Mouse (Mus musculus): Measurements from ENCODE around the gene Acot7.

Gene Acot7

DNA sequence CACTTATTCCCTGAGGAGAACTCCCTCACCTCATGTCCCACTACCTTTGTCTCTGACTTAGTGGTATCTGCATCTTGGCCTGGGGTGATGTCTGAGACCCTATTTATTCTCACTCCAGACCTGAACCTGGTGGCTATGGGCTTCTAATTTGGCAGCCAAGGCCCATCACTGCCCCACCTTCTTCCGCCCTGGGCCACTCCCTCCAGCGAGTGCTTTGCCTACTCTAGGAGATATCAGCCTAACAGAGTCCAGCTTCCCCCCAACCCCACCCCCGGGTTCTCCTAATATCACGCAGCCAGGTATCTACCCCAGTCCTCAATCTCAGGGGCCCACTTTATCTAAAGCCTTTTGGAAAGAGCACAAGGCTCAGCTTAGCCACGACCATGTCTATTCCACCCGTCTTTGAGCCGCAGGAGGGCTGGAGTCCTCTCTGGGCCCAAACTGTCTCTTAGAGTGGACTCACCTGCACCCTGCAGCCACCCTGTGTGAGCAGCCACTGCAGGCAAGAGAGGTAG is 26.4 kb upstream of the Acot7 start:
- DNase-seq (ENCODE audit: low spot score in 2 of 2): no peak

DNA sequence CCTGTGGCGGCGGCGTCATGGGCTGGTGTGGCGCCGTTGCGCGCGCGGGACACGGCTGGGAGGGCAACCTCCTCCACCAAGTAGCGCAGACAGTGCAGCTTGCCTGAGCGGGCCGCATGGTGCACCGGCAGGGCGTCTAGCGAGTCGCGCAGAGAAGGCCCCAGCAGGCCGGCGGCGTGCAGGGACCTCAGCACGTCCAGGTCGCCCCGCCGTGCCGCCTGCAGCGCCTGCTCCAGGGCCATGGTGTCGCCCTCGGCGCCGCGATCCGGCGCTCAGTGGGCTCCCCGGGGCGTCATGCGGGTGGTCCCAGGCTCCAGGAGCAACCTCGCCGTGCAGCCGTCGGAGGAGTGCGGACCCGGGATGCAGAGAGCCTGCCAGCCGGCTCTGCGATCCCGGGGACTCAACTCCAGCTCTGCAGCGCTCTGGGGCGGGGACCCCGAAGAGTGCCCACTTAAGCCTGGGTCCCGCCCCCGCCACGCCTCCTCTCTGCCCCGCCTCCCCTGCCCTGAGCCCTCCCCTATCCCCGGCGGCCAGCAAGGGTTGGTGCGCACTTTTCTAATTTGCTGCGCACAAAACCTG is 25.9 kb upstream of the Acot7 start, which contains the start of gene Espn:
Gene Espn, minus strand, starts transcription at position 406 of the 579 bp plus-strand sequence.
- peak; percentile 57 to 77 for DNase-seq (ENCODE audit: low spot score in 2 of 2)

DNA sequence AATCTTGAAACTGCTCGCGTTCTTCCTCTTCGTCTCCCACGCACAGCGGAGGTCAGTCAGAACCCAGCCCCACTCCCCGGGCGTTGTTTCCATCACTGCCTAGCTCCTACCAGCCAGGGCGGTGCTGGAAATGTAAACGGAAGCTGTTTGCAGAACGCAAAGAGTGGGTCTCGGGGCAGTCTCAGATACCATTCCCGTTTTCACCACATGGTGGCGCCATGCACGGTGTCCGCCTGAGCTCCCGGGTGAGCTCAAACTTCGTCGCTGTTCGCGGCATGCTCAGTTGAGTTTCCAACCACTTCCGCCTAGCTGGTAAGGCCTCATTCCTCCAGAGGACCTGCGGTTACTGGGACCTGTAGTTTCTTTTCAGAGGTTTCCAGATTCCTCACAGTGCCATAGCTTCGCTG is 24.2 kb upstream of the Acot7 start:
- peak; percentile 88 to 96 for DNase-seq (ENCODE audit: low spot score in 2 of 2)

DNA sequence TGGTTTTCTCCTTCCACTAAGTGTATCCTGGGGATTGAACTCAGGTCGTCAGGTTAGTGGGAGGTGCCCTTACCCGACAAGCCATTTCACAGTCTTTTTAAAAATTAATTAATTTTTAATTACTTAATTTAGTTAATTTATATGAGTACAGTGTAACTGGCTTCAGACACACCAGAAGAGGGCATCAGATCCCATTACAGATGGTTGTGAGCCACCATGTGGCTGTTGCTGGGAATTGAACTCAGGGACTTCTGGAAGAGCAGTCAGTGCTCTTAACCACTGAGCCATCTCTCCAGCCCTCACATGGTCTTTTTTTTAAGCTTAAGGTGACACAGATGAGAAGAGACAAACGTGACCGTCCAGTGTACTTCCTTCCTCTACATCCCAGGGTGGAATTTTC is 22.9 kb upstream of the Acot7 start:
- no peak for DNase-seq (ENCODE audit: low spot score in 2 of 2)

GRCm38 (mm10) chr4:152157779-152158584 is 20.0 kb upstream of the Acot7 start:
- peak; percentile 58 to 82 for DNase-seq (ENCODE audit: low spot score in 2 of 2)

- DNase-seq (ENCODE audit: low spot score in 2 of 2): no peak
Measured at GRCm38 (mm10) chr4:152158585-152159284, 19.2 kb upstream of the Acot7 start, which contains the start of gene Hes2. Hes2 (plus strand) TSS chr4:152158867.

GRCm38 (mm10) chr4:152159285-152159678 is 18.7 kb upstream of the Acot7 start:
- no peak for DNase-seq (ENCODE audit: low spot score in 2 of 2)

- DNase-seq (ENCODE audit: low spot score in 2 of 2): no peak
Measured at GRCm38 (mm10) chr4:152160748-152161147, 17.2 kb upstream of the Acot7 start.

DNA sequence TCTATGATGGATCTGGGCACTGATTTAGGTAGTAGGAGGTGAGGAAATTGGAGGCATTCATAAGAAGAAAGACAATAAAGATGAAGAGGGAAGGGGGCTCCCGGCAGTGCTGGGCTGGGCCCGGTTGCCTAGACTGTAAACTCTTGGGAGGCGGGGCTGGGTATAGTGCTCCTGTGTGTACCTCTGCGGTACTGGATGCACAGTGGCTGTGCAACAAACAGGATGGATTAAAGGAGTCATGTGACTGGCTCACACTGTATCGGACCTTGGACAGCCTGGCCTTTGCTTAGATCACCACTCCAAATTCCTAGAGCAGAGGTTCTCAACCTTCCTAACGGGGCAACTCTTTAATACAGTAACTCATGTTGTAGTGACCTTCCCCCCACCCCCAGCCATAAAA is 16.3 kb upstream of the Acot7 start:
- DNase-seq (ENCODE audit: low spot score in 2 of 2): no peak

DNA sequence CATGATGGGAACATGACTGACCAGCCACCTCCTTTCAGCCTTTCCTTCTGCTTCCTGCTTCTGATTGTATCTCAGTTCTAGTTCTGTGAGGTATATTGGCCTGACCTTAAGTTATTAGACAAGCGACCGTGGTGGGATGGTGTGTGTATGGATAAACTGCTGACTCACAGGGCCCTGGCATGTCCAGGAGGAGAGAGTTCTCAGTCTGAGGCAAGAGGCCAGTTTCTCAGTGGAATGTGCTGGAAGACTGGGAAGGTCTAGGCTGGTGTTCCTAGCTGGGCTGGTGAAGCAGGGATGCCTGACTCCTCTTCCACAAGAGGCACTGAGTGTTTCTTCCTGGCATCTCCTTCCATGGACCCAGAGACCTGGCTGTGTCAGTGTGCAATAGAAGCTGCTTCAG is 15.2 kb upstream of the Acot7 start:
- no peak for DNase-seq (ENCODE audit: low spot score in 2 of 2)

DNA sequence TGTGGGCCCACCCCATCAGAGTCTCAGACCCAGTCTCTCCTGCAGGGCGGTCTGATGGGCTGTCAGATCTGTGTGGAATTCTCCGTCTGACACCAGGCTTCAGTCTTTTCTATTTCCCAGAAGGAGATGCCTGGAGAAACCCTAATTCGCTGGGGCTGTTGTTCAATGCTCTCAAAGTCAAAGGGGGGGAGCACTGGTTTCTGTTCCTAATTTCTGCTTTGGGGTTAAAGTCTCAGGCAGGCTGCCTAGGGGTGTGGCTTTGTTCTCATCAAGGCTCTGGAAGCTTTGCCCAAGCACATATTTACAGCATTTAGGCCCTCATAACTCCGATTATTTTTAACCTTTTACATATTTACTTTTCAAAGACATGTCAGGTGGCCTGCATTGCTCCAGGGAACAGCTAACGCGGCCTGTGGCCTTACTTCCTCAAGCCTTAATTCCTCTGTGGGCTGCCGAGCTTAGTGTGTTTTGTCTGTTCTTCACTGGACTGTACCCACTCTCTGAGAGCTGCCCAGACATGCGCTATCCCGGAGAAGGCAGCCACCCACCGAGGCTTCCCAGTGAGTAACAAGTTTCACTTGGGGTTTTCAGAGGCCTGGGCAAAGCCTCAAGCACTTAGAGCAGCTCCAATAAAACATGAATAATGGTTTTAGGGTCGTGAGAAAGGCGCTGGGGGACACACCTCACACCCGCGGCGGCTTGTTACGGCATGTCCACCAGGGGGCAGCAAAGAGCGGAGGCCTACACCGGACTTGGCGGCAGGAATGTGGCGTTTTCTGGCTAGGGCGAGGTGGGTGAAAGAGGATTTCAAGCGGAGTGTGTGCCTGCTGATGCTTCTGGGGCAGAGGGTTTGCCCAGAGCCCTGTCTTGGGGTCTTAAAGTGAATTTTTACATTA is 12.7 kb upstream of the Acot7 start:
- peak; percentile 71 to 92 for DNase-seq (ENCODE audit: low spot score in 2 of 2)

DNA sequence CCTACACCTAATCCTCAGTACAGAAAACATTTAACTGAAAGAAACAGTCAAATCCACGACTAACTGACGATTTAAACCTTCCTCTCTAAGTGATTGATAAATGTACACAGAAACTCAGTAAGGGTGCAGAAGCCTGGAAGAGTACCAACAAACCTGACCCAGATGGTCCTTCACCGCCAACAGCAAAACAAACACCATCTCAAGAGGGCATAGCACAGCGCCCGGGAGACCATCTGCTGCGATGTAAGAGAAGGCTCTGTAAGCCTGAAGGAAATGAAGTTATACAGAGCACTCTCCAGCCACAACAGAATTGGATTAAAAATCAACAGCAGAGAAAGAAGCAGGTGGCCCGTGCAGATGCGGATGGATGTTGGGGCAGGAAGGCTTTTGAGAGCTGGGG is 9.9 kb upstream of the Acot7 start:
- no peak for DNase-seq (ENCODE audit: low spot score in 2 of 2)

GRCm38 (mm10) chr4:152169103-152169502 is 8.8 kb upstream of the Acot7 start:
- DNase-seq (ENCODE audit: low spot score in 2 of 2): no peak

DNA sequence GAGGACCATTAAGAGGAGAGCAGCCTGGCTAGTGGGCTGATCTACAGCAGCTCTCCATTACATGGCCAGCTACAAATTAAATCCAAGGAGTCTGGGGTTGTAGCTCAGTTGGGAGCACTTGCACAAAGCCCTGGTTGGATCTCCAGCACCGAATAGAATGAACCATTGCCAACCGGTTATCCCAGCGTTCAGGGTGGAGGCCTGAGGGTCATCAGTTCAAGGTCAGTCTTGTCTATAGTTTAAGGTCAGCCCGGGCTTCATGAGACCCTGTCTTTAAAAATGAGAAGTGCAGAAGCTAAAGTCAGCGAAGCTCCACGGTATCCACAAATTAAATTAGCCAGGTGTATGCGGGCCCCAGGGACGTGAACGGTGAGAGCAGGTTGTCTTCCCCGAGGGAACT is 7.6 kb upstream of the Acot7 start:
- DNase-seq (ENCODE audit: low spot score in 2 of 2): no peak

DNA sequence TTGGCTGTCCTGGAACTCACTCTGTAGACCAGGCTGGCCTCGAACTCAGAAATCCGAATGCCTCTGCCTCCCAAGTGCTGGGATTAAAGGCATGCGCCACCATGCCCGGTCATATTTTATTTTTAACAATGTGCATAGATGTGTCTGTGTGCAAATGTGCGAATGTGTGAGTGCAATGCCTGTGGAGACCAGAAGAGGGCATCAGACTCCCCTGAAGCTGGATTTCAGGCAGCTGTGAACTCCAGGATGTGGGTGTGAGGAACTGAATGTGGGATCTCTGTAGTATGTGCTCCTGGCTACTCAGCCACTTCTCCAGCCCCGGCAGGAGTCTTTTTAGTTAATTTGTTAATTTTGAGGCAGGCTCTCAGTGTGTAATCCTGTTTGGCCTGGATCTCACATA is 6.4 kb upstream of the Acot7 start:
- DNase-seq (ENCODE audit: low spot score in 2 of 2): no peak

- DNase-seq (ENCODE audit: low spot score in 2 of 2): peak; percentile 76 to 90
Measured at GRCm38 (mm10) chr4:152173041-152173440, 4.9 kb upstream of the Acot7 start.

- no peak for DNase-seq (ENCODE audit: low spot score in 2 of 2)
Measured at GRCm38 (mm10) chr4:152173956-152174355, 4.0 kb upstream of the Acot7 start.

DNA sequence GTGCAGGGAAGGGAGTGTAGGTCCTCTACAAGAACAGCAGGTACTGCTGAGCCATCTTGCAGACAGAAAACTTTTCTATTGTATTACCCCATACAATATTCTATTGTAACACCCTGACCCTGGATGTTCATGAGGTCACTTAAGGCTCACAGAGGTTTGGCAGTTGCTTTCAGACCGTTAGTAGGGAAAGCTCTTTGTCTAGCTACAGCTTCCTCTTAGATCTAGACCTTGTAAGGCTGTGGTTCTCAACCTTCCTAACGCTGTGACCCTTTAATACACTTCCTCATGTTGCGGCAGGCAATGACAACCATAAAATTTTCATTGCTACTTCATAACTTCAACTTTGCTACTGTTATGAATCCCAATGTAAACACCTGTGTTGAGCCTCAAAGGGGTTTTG is 1.3 kb upstream of the Acot7 start:
- DNase-seq (ENCODE audit: low spot score in 2 of 2): no peak

DNA sequence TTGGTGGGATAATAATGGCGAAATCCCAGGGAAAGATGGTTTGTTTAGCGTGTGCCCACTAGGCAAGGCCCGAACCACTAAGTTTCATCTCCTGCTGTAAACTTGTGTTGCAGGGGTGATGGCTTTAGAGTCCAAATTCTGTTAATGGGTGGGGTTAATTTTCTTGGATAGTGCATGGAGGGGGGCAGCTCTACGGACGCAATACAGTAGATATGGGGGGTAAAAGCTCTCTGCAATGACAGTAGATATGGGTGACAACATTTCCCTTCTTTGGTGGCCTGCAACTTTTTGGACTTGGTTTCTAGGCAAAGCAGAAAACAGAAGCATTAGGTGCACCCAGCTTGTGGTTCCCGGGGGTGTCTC is 779 bp upstream of the Acot7 start:
- DNase-seq (ENCODE audit: low spot score in 2 of 2): no peak

DNA sequence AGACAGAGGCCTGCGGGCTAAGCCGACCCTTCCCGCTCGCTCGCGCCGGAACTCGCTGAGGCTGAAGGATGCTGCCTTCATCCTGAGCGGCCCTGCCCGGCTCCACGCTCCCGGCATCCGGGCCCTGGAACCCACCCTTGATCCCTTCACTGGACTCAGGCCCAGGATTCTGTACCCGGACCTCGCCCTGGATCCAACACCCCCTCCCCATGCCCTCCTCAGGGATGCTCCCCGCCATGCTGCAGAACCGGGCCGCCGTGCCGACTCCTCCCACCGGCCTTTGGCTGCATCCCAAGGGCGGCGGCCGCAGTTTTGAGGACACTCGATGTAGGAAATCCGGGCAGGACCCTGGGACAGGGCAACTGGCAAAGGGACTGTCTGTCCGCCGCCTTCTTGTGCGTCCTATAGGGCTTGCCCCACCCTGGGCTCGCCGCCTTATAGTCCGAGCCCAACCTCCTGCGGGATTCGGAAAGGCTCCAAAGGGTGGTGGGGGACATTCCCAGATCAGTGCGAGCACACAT is 470 bp downstream of the Acot7 start:
- peak; percentile 37 to 76 for DNase-seq (ENCODE audit: low spot score in 2 of 2)
